Mouse (Mus musculus) urinary bladder, adult 2 months (tissue): ENCODE results near the gene Tnrc18. TPM values are rescaled to one million over a fixed set of nuclear protein-coding genes. Genes with fewer than 3 reads are reported as not detected.
"Not testable (repeated sequence)": the region's sequence is repeated elsewhere in the genome, so short reads cannot be mapped to it uniquely, and the experiment has no call there.

Source experiments
- DNase-seq: peaks from one replicate; pipeline ENCODE4 v3.0.0; 2022; ENCODE audit warnings: low spot score
- polyA plus RNA-seq: library from polyadenylated mRNA; depleted of rRNA; stranded (reverse); fragments of >200 nt; gene quantifications from 2 replicates; pipeline ENCODE4 v1.2.3, GENCODE M21; 2012; rRNA removed

Tnrc18 gene
- 21.4 and 49.1 TPM in 2 replicates for polyA plus RNA-seq

GRCm38 (mm10) chr5:142817524-142818434 lies at the start of gene Tnrc18:
TSS of gene Tnrc18 (minus strand) at chr5:142817662.
- peak; percentile 99 for DNase-seq

DNA sequence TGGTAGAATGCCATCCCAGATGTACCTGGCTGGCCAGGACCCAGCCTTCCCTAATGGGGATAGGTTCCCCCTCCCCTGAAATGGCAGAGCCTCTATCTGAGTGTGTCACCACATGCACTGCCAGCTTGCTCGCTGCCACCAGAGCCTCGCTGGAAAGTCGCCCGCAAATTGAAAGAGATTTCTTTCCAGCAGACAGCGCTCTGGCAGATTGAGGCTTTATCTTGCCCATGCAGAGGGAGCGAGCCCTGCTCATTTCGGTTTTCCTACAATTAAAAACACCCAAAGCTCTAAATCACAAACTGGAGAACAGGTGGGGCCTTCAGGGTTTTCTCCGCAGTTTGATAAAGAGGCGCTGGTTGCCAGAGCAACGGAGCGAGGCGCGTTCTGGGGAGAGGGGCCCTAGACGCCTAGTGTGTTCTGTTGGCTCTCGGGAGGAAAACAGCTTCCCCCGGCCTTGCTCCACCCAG lies 40.3 kb upstream of the Tnrc18 start:
- no peak for DNase-seq

DNA sequence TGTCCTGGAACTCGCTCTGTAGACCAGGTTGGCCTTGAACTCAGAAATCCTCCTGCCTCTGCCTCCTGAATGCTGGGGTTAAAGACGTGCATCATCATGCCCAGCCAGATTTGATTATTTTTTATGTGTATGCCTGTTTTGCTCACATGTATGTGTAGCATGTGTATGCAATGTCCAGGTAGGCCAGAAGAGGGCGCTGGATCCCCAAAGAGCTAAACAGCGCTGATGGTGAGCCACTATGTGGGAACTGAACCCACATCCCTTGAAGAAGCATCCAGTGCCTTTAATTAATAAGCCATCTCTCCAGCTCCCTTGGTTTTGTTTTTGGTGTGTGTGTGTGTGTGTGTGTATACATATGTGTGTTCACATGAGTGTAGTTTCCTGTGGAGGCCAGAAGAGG lies 38.9 kb upstream of the Tnrc18 start:
- DNase-seq: no peak

GRCm38 (mm10) chr5:142854877-142855276 lies 37.4 kb upstream of the Tnrc18 start:
- no peak for DNase-seq

DNA sequence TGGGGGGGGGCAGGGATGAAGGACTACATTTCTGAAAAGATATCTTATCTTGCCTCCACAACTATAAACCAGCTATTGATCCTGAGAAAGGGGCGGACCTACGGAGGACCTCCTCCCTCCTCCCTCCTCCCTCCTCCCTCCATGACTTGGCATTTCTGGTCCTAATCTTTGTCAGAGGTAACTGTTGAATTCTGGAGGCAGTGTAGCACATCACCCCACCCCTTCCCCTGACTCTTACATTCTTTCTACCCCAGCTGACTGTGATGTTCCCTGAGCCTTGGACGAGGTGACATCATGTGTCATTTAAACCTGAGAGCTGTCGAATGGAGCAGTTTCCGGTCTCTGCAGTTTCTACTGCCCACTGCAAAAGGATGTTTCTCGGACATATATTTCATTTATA lies 36.1 kb upstream of the Tnrc18 start:
- no peak for DNase-seq

GRCm38 (mm10) chr5:142851681-142852049 lies 34.2 kb upstream of the Tnrc18 start:
- DNase-seq: no peak

DNA sequence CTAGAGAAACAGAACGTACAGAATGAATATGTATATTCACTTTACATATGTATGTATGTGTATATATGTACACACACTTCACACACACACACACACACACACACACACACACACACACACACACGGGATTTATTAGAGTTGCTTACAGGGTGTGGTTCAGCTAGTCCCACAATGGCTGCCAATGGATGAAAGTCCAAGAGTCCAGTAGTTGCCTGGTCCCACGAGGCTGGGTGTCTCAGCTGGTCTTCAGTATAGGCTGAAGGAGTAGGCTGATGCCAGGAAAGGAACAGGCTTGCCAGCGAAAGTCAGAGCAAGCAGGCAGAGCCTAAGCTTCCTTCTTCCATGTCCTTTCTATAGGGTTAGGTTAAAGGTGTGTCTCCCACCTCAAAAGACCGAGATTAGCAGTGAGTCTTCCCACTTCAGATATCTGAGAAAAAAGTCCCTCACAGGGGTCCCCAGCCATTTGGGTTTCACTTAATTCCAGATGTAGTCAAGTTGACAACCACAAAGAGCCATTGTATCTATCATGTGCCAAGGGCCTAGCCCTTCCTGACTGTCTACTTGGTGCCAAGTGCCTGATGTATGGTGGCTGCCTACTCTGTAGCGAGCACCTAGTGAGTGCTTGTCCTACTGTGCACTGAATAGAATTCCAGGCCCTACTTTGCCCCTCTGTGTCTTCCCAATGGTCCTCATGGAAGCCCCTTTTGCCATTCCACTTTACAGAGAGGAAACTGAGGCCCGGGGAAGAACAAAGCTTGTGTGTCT lies 33.6 kb upstream of the Tnrc18 start:
- DNase-seq: no peak

- no peak for DNase-seq
Measured at GRCm38 (mm10) chr5:142850476-142850875, 33.0 kb upstream of the Tnrc18 start.

GRCm38 (mm10) chr5:142848911-142849310 lies 31.4 kb upstream of the Tnrc18 start:
- DNase-seq: no peak

- no peak for DNase-seq
Measured at GRCm38 (mm10) chr5:142848149-142848548, 30.7 kb upstream of the Tnrc18 start.

DNA sequence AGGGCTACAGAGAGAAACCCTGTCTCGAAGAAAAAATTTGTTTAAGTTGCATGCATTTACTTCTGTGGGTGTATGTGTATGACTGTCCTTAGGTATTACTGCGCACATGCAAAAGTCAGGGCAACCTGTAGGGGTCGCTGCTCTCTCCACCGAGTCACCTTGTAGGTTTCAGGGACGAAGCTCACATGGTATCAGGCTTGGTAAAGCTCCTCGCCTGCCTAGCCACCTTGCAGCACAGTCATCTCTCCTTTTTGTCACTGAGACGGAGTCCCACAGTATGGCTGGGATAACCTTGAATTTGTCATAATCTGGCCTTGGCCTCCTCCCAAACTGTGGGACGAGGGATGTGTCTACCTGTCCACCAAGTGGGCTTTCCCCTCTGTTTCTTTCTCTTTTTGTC lies 27.0 kb upstream of the Tnrc18 start:
- DNase-seq: no peak

- DNase-seq: no peak
Measured at GRCm38 (mm10) chr5:142842137-142842642, 24.7 kb upstream of the Tnrc18 start.

DNA sequence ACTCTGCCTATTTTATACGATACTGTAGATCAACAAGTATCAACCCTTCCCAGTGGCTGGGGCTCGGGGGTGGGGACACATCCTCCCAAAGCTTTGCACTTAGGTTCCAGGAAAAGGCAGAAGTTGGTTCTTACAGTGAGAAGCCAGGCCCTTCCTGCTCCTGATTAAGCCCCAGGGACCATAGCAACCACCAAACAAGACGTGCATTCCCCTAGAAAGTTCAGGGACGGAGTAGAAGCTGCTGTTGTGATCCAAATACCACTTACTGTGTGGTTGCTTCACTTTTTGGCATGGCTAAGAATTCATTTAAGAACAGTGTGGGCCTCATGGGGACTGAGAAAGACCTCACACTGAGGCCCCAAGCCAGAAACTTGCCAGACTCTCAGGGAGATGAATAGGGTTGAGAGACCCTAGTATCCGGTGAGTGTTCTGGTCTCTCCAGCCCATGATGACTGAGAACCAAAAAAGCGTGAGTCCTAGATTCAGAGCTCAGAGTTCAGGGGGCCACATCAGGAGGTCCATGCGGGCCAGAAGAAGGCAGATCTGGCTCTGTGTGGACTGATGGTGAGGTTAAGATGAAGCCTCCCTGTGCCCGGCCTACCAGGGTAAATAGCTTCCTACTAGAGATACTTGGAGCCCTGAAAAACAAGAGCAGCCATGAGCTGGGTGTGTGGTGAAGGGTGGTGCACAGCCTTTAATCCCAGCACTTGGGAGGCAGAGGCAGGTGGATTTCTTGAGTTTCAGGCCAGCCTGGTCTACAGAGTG lies 24.1 kb upstream of the Tnrc18 start:
- DNase-seq: no peak

- DNase-seq: not testable (repeated sequence)
Measured at GRCm38 (mm10) chr5:142837427-142837826, 20.0 kb upstream of the Tnrc18 start.

DNA sequence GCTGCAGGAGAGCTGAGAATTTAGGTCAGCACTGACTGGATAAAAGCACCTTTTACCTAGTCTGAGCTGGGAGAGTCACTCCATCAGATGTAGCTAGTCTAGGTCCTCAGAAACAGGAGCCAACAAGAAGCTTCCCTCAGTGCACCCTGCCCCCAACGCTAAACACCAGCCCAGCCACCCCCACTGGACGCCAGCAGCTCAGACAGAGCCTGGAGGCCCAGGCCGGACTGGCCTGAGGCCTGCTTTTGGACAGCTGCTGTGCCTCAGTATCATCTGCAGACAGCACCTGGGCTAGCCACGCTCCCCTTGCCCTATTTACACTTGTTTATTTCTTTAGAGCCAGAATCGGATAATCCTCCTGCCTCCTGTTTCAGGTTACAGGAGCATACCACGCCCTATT lies 19.4 kb upstream of the Tnrc18 start:
- peak; percentile 37 for DNase-seq

GRCm38 (mm10) chr5:142833646-142834438 lies 16.4 kb upstream of the Tnrc18 start:
- no peak for DNase-seq

- DNase-seq: no peak
Measured at GRCm38 (mm10) chr5:142826131-142826530, 8.7 kb upstream of the Tnrc18 start.

DNA sequence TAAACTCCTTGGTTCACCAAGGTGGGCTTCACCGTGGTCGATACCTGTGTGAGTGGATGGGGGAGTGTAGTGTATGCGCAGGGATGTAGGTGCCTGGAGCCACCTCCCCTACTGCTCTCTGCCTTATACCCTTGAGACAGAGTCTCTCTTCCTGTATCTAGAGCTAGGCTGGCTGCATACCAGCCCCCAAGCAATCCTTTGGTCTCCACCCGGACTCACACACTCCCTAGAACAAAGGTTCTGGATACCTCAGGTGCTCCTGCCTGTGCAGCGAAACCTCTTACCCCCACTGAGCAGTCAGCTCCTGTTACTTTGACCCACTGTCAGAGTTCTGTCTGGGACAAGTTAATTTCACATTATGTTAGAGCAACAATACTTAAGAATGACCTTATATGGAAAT lies 8.2 kb upstream of the Tnrc18 start:
- DNase-seq: no peak

DNA sequence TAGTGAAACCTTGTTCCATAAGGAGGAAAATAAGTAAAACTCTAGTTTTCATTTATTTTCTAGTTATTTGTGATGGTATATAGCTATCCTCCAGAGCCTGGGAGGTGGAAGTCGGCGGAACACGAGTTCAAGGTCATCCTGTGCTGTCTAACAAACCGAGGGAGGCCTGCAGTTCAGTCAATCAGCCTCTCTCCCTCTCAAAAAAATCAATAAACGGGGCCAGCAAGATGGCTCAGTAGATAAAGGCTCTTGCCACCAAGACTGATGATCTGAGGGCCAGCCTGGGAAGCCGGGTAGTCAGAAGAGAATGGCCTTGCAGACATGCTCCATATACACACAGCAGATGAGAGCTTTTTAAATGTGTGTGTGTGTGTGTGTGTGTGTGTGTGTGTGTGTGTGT lies 6.6 kb upstream of the Tnrc18 start:
- DNase-seq: no peak

DNA sequence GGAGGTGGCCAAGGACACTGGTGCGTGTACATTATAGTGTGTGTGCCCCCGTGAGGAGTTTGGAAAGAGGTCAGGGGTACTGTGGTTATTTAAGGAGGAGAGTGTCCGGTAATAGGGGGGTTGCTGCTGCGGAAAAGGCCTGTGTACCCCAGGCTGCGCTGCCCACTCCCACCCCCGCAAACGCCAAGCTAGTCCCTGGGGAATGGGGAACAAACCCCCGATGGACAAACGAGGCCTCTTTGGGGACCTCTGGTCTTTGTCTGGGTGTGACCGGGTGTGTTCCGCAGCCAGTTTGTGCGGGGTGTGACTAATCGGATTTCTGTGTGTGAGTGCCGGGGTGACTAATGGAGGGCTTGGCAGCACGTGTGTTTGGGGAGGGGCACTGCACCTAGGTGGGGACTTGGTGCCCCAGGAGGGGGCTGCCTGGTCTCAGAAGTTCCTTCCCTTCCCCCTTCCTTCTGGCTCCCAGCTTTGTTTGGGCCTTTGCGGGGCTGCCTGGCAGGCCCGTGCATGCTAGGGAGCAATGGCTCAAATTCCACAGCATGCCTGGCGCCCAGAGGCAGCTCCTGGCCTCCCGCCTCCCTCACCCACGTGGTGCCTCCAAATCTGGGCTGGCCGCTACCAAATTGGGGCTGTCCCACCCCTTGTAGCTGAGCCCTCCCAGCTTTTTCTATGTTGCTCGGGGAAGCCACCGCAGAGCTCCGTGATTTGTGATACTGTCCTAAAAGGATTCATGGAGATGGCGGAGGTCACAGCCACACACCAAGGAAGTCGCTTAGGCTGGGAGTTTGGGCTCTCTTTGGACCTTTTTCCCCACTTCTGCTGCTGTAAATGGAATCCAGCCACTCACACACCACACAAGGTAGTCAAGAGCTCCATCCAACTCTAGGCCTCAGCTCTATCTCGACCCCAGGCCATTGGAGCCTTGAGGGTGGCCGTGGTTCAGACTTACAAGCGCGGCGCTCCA lies 5.9 kb upstream of the Tnrc18 start:
- DNase-seq: peak; percentile 87
